Mouse (Mus musculus) brain, adult 2 months (tissue): ENCODE results near the gene Hip1r.
"Not testable (repeated sequence)": the region's sequence is repeated elsewhere in the genome, so short reads cannot be mapped to it uniquely, and the experiment has no call there.

Experiments
- DNase-seq: peaks from one replicate; pipeline ENCODE4 v3.0.0; 2011; ENCODE audit warnings: low read depth, low spot score

The Hip1r gene

GRCm38 (mm10) chr5:124035806-124036205, 62.4 kb downstream of the Hip1r start:
- DNase-seq: no peak

- no peak for DNase-seq
These were observed 62.9 kb downstream of the Hip1r start for GRCm38 (mm10) chr5:124036341-124036740.

GRCm38 (mm10) chr5:124036836-124037235, 63.4 kb downstream of the Hip1r start:
- no peak for DNase-seq

GRCm38 (mm10) chr5:124039602-124040001, 66.2 kb downstream of the Hip1r start:
- DNase-seq: no peak

GRCm38 (mm10) chr5:124041097-124041496, 67.7 kb downstream of the Hip1r start:
- DNase-seq: peak; percentile 87

- DNase-seq: peak; percentile 95
These were observed 70.0 kb downstream of the Hip1r start for GRCm38 (mm10) chr5:124043212-124043978.

GRCm38 (mm10) chr5:124043999-124044398, 70.6 kb downstream of the Hip1r start:
- no peak for DNase-seq

GRCm38 (mm10) chr5:124045453-124046010, 72.1 kb downstream of the Hip1r start:
- peak; percentile 42 for DNase-seq

- DNase-seq: peak; percentile 48
These were observed 73.4 kb downstream of the Hip1r start for GRCm38 (mm10) chr5:124046741-124047401.

- peak; percentile 81 for DNase-seq
These were observed 76.0 kb downstream of the Hip1r start for GRCm38 (mm10) chr5:124049249-124050045.

GRCm38 (mm10) chr5:124050095-124051050, 76.9 kb downstream of the Hip1r start:
- peak; percentile 45 for DNase-seq

GRCm38 (mm10) chr5:124051899-124052491, 78.6 kb downstream of the Hip1r start:
- peak; percentile 49 for DNase-seq

GRCm38 (mm10) chr5:124052641-124053040, 79.2 kb downstream of the Hip1r start:
- not testable (repeated sequence) for DNase-seq
